Mouse (Mus musculus) heart, postnatal 0 days (tissue): ENCODE data around the gene Il1r2.

Experiments used
- CTCF ChIP-seq: IDR thresholded peaks from 2 replicates; pipeline ENCODE4 v1.5.1; 2016; ENCODE audit warnings: antibody characterized with exemption, control low read depth, low read depth
- EP300 ChIP-seq: IDR thresholded peaks from 2 replicates; pipeline ENCODE4 v1.6.1; 2016; ENCODE audit warnings: antibody characterized with exemption, low read depth

GRCm38 (mm10) chr1:40061359-40061758 is 12.5 kb upstream of the Il1r2 start:
- TF ChIP-seq CTCF (no peak), EP300 (no peak)
